Mouse (Mus musculus): Measurements from ENCODE around the gene Tmem56. TPM values are rescaled to one million over a fixed set of nuclear protein-coding genes. Genes with fewer than 3 reads are reported as not detected.

Gene Tmem56
- polyA plus RNA-seq, 1 experiment from 2014 or later = 2.6 TPM

DNA sequence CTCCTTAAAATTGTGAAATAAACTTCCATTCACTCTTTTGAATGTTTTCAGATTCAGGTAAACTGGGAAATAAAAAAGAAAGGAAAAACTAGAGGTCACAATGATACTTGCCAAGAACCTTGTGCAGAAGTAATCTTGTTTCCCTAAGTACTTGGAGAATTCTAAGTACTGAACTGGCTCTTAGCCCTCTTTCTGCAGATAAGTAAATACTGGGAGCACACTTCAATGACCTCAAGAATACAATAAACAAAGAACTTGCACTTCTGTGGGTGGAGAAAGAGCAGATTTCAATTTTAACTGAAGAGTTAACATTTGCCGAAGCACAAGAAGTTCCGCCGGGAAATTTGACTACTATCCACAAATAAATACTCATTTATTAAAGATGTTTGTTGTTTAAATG is 96.0 kb downstream of the Tmem56 start:
- Histone ChIP-seq H3K27ac (replicated peaks) (no peak overlapping the region), H3K36me3 (no peaks in the 10 kb centered on the region), H3K4me1 (no peaks in the 10 kb centered on the region), H3K4me2 (no peak overlapping the region), H3K27me3 (replicated peaks) (no peaks in the 10 kb centered on the region), H3K9me3 (replicated peaks) (no peaks in the 10 kb centered on the region), H3K9ac (replicated peaks) (no peak overlapping the region), H3K4me3 (replicated peaks) (no peak overlapping the region)
- no peak for ATAC-seq (ENCODE audit: low FRiP score)
- WGBS = 87% methylated on average over 3 of the region's 3 CpGs

DNA sequence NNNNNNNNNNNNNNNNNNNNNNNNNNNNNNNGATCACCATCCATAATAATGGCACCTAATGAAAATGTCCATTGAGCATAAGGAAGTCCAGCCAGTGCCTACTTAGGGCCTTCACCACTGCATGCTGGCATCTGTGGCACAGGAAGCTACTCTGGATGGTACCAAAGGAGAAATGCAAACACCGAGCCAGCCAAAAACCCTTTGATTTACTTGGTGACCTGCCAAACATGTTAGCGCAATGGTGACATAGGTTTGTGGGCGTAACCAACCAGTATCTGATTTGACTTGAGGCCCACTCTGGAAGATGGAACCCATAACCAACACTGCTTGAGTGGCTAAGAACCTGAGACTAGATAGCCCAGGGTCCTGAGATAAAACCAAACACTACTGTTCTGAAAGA is 97.7 kb downstream of the Tmem56 start:
- H3K27me3 ChIP-seq (replicated peaks) = no peaks in the 10 kb centered on the region
- H3K9ac ChIP-seq (replicated peaks) = no peak overlapping the region
- H3K4me3 ChIP-seq (replicated peaks) = no peak overlapping the region
- WGBS = 96% methylated on average over 3 of the region's 3 CpGs
- H3K4me1 ChIP-seq = no peaks in the 10 kb centered on the region
- H3K4me2 ChIP-seq = no peak overlapping the region
- H3K9me3 ChIP-seq (replicated peaks) = no peaks in the 10 kb centered on the region
- H3K36me3 ChIP-seq = no peaks in the 10 kb centered on the region
- ATAC-seq (ENCODE audit: low FRiP score) = no peak
- H3K27ac ChIP-seq (replicated peaks) = no peak overlapping the region

DNA sequence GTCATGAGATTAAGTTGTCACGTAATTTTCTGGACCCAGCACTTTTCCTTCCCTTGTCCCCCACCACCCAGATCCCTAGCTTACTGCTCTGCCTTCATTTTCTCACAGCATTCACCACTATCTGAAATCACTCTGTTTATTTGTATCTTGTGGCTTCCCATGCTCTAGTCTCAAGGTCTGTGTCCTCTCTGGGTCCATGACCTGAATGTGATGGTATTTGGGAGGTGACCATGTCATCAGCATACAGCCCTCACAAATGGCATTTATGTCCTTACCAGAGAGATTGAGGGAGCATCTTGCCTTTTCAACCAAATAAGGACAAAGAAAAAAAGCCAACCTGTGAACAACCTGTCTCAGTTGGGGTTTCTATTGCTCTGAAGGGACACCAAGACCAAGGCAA is 106.9 kb downstream of the Tmem56 start:
- H3K27ac ChIP-seq (replicated peaks) = no peak overlapping the region
- peaks cover 5% of the 10 kb centered on the region; the same call in 1 of the 2 replicates for H3K4me1 ChIP-seq
- no peak overlapping the region for H3K4me2 ChIP-seq
- H3K4me3 ChIP-seq (replicated peaks) = no peak overlapping the region
- no peaks in the 10 kb centered on the region for H3K36me3 ChIP-seq
- no peaks in the 10 kb centered on the region for H3K27me3 ChIP-seq (replicated peaks)
- ATAC-seq (ENCODE audit: low FRiP score) = no peak
- no peak overlapping the region for H3K9ac ChIP-seq (replicated peaks)
- H3K9me3 ChIP-seq (replicated peaks) = no peaks in the 10 kb centered on the region
- WGBS = 90% methylated on average over 1 of the region's 1 CpGs

DNA sequence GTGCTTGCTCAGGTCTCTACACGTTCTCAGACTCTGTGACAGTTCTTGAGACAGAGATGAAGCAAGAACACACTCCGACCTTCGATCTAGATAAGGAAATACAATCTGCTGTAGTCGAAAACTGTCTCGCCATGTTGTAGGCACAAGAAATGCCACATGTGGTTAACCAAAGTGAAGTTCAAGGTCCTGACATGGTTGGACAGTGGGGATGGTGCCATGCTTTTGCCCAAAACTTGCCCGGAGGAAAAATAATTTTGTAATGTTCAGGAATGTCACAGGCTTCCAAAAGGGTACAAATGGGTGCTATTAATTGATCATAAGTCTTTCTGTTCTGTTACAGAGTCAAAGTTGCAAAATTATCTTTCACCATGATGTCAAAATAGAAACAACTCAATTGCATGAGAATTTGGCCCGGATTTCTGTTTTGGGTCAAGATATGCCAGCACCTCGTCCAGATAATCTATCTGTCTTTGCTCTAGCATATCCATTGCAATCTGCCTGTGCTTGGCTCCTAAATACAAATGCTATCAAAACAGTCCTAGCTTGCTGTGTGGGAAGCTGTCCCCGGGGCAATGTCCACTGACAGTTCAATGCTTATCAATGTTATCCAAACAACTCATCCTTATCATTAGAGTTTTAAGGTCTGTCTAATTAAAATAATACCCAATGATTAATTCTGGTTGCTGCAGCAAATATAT is 108.5 kb downstream of the Tmem56 start:
- Histone ChIP-seq H3K27ac (replicated peaks) (no peak overlapping the region), H3K9ac (replicated peaks) (no peak overlapping the region), H3K27me3 (replicated peaks) (no peaks in the 10 kb centered on the region), H3K36me3 (no peaks in the 10 kb centered on the region), H3K4me2 (no peak overlapping the region), H3K9me3 (replicated peaks) (no peaks in the 10 kb centered on the region), H3K4me3 (replicated peaks) (no peak overlapping the region), H3K4me1 (peaks cover 10% of the 10 kb centered on the region)
- no peak for ATAC-seq (ENCODE audit: low FRiP score)
- 85% methylated on average over 9 of the region's 9 CpGs for WGBS

DNA sequence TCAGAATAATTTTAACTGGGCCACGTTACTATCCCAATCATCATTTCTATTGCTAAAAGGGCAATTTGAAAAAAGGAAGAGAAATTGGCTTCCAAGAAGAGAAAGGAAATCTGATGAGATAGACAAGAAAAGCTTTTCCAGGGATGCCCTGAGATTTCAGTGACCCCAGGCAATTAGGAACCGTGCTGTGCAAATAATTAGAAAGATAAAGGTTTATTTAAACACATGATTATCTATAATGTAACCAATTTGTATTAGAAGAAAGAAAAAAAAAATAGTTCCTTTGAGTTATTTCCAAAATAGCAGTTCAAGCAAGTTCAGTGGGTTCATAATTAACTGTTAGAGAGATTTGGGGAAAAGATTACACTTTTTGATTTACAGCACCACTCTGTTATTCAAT is 110.2 kb downstream of the Tmem56 start:
- no peaks in the 10 kb centered on the region for H3K9me3 ChIP-seq (replicated peaks)
- no peaks in the 10 kb centered on the region for H3K36me3 ChIP-seq
- ATAC-seq (ENCODE audit: low FRiP score) = no peak
- no peak overlapping the region for H3K4me2 ChIP-seq
- no peak overlapping the region for H3K27ac ChIP-seq (replicated peaks)
- 68% methylated on average over 2 of the region's 2 CpGs for WGBS
- peaks cover 10% of the 10 kb centered on the region for H3K4me1 ChIP-seq
- no peak overlapping the region for H3K4me3 ChIP-seq (replicated peaks)
- H3K27me3 ChIP-seq (replicated peaks) = no peaks in the 10 kb centered on the region
- H3K9ac ChIP-seq (replicated peaks) = no peak overlapping the region

DNA sequence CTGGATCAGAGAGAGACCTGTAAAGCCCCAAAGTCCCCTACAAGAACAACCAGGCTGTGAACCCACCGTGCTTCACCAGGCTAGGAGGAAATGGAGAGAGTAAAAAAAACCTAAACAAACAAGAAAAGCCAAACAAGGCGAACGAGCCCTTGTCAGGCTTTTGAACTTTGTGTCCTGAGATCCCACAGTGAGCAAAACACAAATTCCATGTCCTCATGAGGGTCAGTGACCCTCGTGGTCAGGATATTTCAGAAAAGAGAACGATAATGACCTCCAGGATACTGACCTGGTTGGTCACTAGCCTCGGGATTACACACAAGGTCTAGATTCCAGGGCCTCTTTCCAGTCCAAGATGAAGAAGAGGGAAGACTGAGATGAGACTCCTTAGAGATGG is 111.0 kb downstream of the Tmem56 start:
- peak overlapping the region; percentile 68 for H3K4me3 ChIP-seq (replicated peaks)
- no peak overlapping the region for H3K27ac ChIP-seq (replicated peaks)
- H3K4me2 ChIP-seq = peak overlapping the region; percentile 89
- H3K4me1 ChIP-seq = peaks cover 10% of the 10 kb centered on the region
- no peaks in the 10 kb centered on the region for H3K9me3 ChIP-seq (replicated peaks)
- no peaks in the 10 kb centered on the region for H3K36me3 ChIP-seq
- no peak for ATAC-seq (ENCODE audit: low FRiP score)
- H3K9ac ChIP-seq (replicated peaks) = peak overlapping the region; percentile 63
- 59% methylated on average over 6 of the region's 6 CpGs for WGBS
- H3K27me3 ChIP-seq (replicated peaks) = no peaks in the 10 kb centered on the region

DNA sequence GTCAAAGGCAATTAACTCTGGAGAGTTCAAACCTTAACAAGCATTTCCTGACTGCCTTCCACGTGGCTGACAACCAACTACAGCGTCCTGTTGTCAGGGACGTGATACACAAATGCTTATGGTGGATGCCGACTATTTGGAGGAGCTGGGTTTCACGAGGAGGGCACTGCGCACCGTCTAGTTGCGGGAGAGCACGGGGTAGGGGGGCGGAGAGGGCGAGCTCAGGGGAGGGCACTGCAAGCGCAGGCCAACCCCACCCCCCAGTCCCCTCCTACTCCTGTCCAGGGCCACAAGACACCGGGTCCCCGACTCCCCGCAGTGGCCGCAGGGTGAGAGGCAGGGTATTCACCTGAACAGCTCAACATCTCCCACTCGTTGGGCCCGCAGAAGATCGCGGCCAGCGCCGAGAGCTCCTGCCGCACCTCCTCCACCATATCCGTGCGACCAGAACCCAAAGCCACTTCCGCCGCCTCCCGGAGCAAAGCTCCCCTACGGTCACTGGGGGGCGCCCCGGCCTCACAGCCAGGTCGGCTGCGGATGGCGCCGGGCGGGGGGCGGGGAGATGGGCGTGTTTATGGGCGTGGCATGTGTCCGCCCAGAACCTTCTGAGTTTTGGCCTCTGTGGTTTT is 111.5 kb downstream of the Tmem56 start, which contains the start of gene Rwdd3:
Gene Rwdd3, minus strand, starts transcription at position 453 of the 629 bp plus-strand sequence.
- under 1% methylated on average over 38 of the region's 40 CpGs for WGBS
- peak within 1 kb of the TSS; percentile 63 for H3K9ac ChIP-seq (replicated peaks)
- H3K36me3 ChIP-seq = no peaks in the 10 kb centered on the region
- peak; percentile 94 for ATAC-seq (ENCODE audit: low FRiP score)
- H3K4me2 ChIP-seq = peak within 1 kb of the TSS; percentile 89
- H3K27ac ChIP-seq (replicated peaks) = peak within 1 kb of the TSS; percentile 74
- peaks cover 10% of the 10 kb centered on the region for H3K4me1 ChIP-seq
- no peaks in the 10 kb centered on the region for H3K27me3 ChIP-seq (replicated peaks)
- no peaks in the 10 kb centered on the region for H3K9me3 ChIP-seq (replicated peaks)
- H3K4me3 ChIP-seq (replicated peaks) = peak within 1 kb of the TSS; percentile 68

DNA sequence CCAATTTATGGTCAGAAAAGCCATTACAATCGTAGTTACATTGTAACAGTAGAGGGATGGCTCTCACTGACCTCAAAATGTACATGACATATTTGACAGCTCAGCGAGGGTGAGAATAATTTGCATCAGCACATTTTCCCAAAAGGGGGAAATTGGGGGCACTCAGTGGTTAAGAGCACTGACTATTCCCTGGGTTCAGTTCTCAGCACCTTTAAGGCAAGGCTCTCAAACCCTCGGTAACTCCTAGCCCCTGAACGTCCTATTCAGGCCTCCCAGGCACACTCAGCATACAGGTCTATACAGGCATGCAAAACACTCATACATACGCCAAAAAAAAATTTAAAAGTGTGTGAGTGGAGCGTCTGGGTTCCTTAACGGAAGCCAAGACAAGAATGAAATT is 112.3 kb downstream of the Tmem56 start:
- H3K9ac ChIP-seq (replicated peaks) = peak overlapping the region; percentile 63
- peak overlapping the region; percentile 68 for H3K4me3 ChIP-seq (replicated peaks)
- H3K27me3 ChIP-seq (replicated peaks) = no peaks in the 10 kb centered on the region
- H3K9me3 ChIP-seq (replicated peaks) = no peaks in the 10 kb centered on the region
- H3K36me3 ChIP-seq = no peaks in the 10 kb centered on the region
- 55% methylated on average over 7 of the region's 7 CpGs for WGBS
- H3K4me1 ChIP-seq = peaks cover 10% of the 10 kb centered on the region
- peak overlapping the region; percentile 89 for H3K4me2 ChIP-seq
- no peak overlapping the region for H3K27ac ChIP-seq (replicated peaks)
- ATAC-seq (ENCODE audit: low FRiP score) = peak; percentile 20; the same call in 1 of the 2 replicates

DNA sequence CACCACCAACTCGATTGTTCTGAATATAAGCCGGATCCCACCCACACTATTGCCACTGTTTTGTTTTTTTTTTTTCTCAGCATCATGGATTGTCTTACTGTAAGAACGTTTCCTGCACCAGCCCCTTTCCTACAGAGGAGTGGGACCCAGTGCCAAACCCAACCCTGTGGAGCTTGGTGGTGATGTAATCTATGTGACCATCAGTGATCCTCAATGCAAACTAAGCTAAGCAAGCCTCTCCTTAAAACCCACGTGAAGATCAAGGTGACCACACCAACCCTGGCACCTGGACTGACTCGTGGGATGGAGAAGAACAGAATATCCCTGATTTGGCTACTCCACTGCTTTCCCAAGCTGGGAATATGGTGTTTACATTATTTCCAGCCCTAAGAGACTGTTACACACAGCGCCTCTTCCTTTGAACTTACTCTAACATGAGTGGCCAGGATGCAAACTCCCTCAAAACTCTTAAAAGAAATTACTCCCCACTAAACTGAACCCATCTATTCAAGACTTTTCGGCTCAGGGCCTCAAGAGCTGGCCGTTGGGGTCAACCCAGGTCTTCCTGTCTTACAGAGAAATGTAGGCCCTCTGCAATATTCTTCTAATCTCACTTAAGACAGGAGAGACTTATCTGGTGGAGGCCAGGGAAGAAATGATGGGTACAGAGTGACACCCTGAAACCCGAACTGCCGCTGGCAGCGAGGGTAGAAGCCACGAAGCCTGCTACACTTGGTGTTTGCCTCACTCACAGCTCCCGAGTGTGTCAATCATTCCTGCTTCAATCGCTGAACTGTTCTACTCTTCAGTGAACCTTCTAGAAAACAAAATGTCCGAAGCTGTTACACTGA is 113.6 kb downstream of the Tmem56 start:
- Histone ChIP-seq H3K36me3 (no peaks in the 10 kb centered on the region), H3K9me3 (replicated peaks) (no peaks in the 10 kb centered on the region)
- 72% methylated on average over 15 of the region's 15 CpGs for WGBS

DNA sequence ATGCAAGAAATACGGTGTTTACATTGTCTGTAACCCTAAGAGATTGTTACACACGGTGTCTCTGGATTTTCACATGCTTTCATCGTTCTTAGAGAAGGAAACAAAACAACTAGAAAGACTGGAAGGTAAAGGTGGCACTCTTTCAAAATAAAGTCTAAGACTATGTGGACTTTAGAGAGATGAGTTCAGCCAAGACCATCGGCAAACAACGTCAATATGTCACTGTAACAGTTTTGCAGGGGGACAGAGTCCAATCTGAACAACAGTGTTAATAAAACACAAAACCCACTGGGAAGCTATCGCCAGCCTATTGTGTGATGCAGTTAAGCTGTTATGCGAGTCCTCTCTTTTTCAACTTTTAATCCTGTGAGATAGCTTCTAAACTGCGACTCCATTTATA is 114.3 kb downstream of the Tmem56 start:
- 90% methylated on average over 8 of the region's 8 CpGs for WGBS

More for the DNA sequence above, 113.6 kb downstream of the Tmem56 start:
- Histone ChIP-seq H3K4me2 (no peak overlapping the region), H3K4me3 (replicated peaks) (no peak overlapping the region), H3K27me3 (replicated peaks) (no peaks in the 10 kb centered on the region), H3K9ac (replicated peaks) (no peak overlapping the region), H3K4me1 (peaks cover 10% of the 10 kb centered on the region), H3K27ac (replicated peaks) (no peak overlapping the region)
- no peak for ATAC-seq (ENCODE audit: low FRiP score)

DNA sequence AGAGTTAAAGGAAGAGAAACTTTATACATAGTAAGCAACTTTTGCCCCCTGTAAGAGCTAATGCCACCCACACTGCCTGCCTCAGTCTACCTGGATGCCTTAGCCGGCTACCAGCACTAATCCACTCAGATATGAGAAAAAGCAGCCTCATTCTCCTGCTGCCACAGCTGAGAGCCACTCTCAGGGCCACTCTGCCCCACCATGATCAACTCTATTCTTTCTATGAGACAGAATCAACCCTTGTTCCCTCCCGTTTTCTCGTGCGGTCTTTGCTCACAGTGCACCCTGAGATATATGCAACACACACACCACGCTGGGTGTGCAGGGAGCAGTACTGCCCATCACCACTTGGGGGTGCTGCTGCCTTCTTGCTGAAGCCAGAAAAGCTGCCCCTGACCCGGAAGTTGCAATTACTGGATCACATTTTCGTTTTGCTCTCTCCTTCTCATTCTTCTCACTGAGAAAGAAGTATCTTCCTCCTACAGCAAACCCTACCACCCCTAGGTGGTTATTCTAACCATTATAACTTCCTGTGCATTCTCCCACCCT is 119.6 kb downstream of the Tmem56 start:
- WGBS = 49% methylated on average over 7 of the region's 7 CpGs
- ATAC-seq (ENCODE audit: low FRiP score) = no peak
- H3K27me3 ChIP-seq (replicated peaks) = no peaks in the 10 kb centered on the region

More for the DNA sequence above, 114.3 kb downstream of the Tmem56 start:
- Histone ChIP-seq H3K9ac (replicated peaks) (no peak overlapping the region), H3K36me3 (no peaks in the 10 kb centered on the region), H3K4me1 (peaks cover 10% of the 10 kb centered on the region), H3K4me2 (no peak overlapping the region), H3K4me3 (replicated peaks) (no peak overlapping the region), H3K27ac (replicated peaks) (no peak overlapping the region), H3K27me3 (replicated peaks) (no peaks in the 10 kb centered on the region), H3K9me3 (replicated peaks) (no peaks in the 10 kb centered on the region)
- no peak for ATAC-seq (ENCODE audit: low FRiP score)

More for the DNA sequence above, 119.6 kb downstream of the Tmem56 start:
- no peak overlapping the region for H3K4me2 ChIP-seq
- no peak overlapping the region for H3K4me3 ChIP-seq (replicated peaks)
- no peak overlapping the region for H3K9ac ChIP-seq (replicated peaks)
- no peaks in the 10 kb centered on the region for H3K36me3 ChIP-seq
- no peak overlapping the region for H3K27ac ChIP-seq (replicated peaks)
- H3K9me3 ChIP-seq (replicated peaks) = no peaks in the 10 kb centered on the region
- no peaks in the 10 kb centered on the region for H3K4me1 ChIP-seq
